Mouse (Mus musculus) embryonic facial prominence, embryonic 11.5 days (tissue): Measurements from ENCODE around the gene Sntb2. TPM values are rescaled to one million over a fixed set of nuclear protein-coding genes. Genes with fewer than 3 reads are reported as not detected.

ENCODE experiments used
- ATAC-seq: fragments of 200-750 bp; cut with Nextera tagmentation; replicated peaks from 2 replicates; pipeline ENCODE4 v1.8.0; 2017; ENCODE audit warnings: low read depth; ENCODE audit not compliant: insufficient number of reproducible peaks, low FRiP score, low TSS enrichment
- DNase-seq: peaks from one replicate; pipeline ENCODE4 v3.0.0-alpha.2; 2015; ENCODE audit warnings: low spot score
- H3K27ac ChIP-seq: fragments of 300-500 bp; sonication (generic); replicated peaks from 2 replicates; pipeline ENCODE4 v1.5.1; 2014; ENCODE audit warnings: mild to moderate bottlenecking, low read depth, low read length, control low read depth
- H3K27me3 ChIP-seq: fragments of 300-500 bp; sonication (generic); 2 replicates; pipeline ENCODE4 v1.6.1; 2014; ENCODE audit warnings: mild to moderate bottlenecking, low read length, moderate library complexity, mixed read lengths; ENCODE audit not compliant: control insufficient read depth, insufficient read depth
- H3K36me3 ChIP-seq: fragments of 300-500 bp; sonication (generic); replicated peaks from 2 replicates; pipeline ENCODE4 v1.6.1; 2014; ENCODE audit warnings: low read depth, mild to moderate bottlenecking, low read length, moderate library complexity, mixed read lengths; ENCODE audit not compliant: control insufficient read depth, insufficient read depth
- H3K4me1 ChIP-seq: fragments of 300-500 bp; sonication (generic); 2 replicates; pipeline ENCODE4 v1.6.1; 2014; ENCODE audit warnings: low read length, mixed read lengths; ENCODE audit not compliant: control insufficient read depth, insufficient read depth
- H3K4me2 ChIP-seq: fragments of 300-500 bp; sonication (generic); 2 replicates; pipeline ENCODE4 v1.6.1; 2014; ENCODE audit warnings: low read depth, mild to moderate bottlenecking, control low read depth, low read length, moderate library complexity
- H3K4me3 ChIP-seq: fragments of 300-500 bp; sonication (generic); 2 replicates; pipeline ENCODE4 v1.5.1; 2014; ENCODE audit warnings: low read depth, low read length, control low read depth
- H3K9ac ChIP-seq: fragments of 300-500 bp; sonication (generic); replicated peaks from 2 replicates; pipeline ENCODE4 v1.6.1; 2014; ENCODE audit warnings: mild to moderate bottlenecking, control low read depth, low read length
- H3K9me3 ChIP-seq: fragments of 300-500 bp; sonication (generic); replicated peaks from 2 replicates; pipeline ENCODE4 v1.6.1; 2016; ENCODE audit warnings: mild to moderate bottlenecking, low read length, inconsistent platforms, mixed read lengths; ENCODE audit not compliant: control insufficient read depth
- WGBS: fragments of 180-500 bp; shearing (Covaris S2); extraction: QIAGEN DNeasy Blood & Tissue Kit; methylation state at CpG from one replicate; pipeline ENCODE4 v1.1.7; 2014; 5-methylcytosine and 5-hydroxymethylcytosine counted together
- polyA plus RNA-seq: library from polyadenylated mRNA; unstranded; fragments of >200 nt; fragmentation: Nextera tagmentation; extraction: Ambion mirVana; gene quantifications from 2 replicates; pipeline ENCODE4 v1.2.1, GENCODE M21; 2014

The Sntb2 gene
- polyA plus RNA-seq, 1 experiment from 2014 or later, result 7.4 TPM

DNA sequence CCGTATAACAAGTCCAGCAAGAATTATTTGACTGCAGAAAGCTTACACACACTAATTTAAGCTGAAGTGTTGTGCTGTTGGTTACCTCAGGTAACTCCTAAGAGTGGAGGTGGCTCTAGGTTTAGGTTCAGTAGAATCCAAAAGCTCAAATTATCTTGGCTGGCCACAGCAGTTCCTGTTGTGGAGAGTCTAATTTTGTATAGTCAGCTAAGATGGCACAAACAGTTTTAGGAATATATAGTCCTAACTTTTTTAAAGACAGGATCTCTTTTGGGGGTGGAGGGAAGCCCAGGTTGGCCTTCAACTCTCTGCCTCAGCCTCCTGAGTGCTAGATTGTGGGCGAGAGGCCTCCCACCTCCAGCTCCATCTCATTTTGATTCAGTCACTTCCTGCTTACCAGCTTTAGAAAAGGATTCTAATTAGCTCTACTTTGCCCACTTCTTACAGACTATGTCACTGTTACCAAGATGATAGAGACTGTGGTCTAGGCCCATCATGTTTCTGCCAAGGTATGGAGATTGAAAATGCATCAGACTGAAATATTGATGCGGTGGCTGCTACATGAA lies 13.2 kb downstream of the Sntb2 start:
- Histone ChIP-seq H3K4me3 (no peak overlapping the region), H3K9me3 (no peaks in the 10 kb centered on the region), H3K36me3 (no peaks in the 10 kb centered on the region), H3K9ac (no peak overlapping the region), H3K4me1 (no peaks in the 10 kb centered on the region), H3K27ac (no peak overlapping the region), H3K27me3 (no peaks in the 10 kb centered on the region), H3K4me2 (no peak overlapping the region)
- no peak for ATAC-seq
- WGBS, result 92% methylated on average over 3 of the region's 3 CpGs
- DNase-seq, result no peak

DNA sequence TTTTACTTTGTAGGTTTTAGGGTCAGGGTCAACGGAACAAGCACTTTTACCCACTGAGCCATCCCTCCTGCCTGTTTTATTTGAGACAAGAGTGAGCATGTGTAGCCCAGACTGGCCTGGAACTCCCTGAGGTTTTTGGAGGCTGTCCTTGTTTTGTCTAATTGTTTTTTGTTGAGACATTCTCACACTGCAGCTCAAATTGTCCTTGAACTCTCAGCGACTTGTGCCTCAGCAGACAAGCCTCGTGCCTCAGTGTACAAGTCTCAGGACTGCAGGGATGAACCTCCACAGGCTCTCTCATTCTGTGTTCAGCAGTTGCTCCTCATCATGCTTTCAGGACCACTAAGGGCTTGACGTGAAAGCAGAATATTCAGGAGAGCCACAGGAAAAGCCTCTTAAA lies 16.2 kb downstream of the Sntb2 start:
- Histone ChIP-seq H3K9ac (no peak overlapping the region), H3K27me3 (no peaks in the 10 kb centered on the region), H3K9me3 (no peaks in the 10 kb centered on the region), H3K4me3 (no peak overlapping the region), H3K4me2 (no peak overlapping the region), H3K36me3 (no peaks in the 10 kb centered on the region), H3K27ac (no peak overlapping the region), H3K4me1 (no peaks in the 10 kb centered on the region)
- no peak for DNase-seq
- WGBS, result 75% methylated on average over 4 of the region's 4 CpGs
- no peak for ATAC-seq

DNA sequence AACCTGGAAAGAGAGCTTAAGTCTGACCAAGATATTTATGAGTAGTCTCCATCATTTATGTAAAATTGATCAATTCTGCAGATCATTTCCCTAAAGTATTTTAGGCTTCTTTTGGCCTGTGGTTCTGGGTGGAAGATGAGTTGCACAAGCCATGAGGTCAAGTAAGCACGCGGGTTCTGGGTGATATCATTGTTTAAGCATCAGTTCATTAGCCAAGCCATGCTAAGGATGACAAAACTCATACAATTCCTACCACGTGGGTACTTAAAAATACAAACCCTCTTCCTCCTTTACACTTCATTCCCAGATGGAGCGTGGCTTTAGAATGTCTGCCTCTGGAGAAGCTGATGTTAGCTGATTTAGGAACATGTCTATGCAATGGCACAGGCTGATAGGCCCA lies 18.0 kb downstream of the Sntb2 start:
- Histone ChIP-seq H3K4me2 (no peak overlapping the region), H3K36me3 (no peaks in the 10 kb centered on the region), H3K4me3 (no peak overlapping the region), H3K27me3 (no peaks in the 10 kb centered on the region), H3K27ac (no peak overlapping the region), H3K9ac (no peak overlapping the region), H3K9me3 (no peaks in the 10 kb centered on the region), H3K4me1 (no peaks in the 10 kb centered on the region)
- no peak for ATAC-seq
- DNase-seq, result no peak
- WGBS, result 74% methylated on average over 4 of the region's 4 CpGs

DNA sequence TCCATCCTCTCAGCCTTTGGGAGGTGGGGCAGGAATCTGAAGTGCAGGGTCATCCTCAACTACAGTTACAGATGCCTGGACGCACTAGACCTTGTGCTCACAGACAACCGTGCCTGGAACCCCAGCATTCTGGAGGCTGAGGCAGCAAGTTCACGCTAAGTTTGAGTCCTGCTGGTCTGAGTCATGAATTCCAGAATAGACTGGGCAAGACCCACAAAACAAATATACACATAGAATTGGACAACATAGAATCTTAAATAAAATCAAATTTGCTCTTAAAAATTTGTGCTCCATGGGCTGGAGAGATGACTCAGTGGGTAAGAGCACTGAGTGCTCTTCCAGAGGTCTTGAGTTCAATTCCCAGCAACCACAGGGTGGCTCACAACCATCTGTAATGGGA lies 21.5 kb downstream of the Sntb2 start:
- Histone ChIP-seq H3K27ac (no peak overlapping the region), H3K36me3 (no peaks in the 10 kb centered on the region), H3K4me2 (no peak overlapping the region), H3K9me3 (no peaks in the 10 kb centered on the region), H3K4me3 (no peak overlapping the region), H3K9ac (no peak overlapping the region), H3K27me3 (no peaks in the 10 kb centered on the region), H3K4me1 (no peaks in the 10 kb centered on the region)
- 91% methylated on average over 3 of the region's 3 CpGs for WGBS
- DNase-seq, result no peak
- no peak for ATAC-seq

DNA sequence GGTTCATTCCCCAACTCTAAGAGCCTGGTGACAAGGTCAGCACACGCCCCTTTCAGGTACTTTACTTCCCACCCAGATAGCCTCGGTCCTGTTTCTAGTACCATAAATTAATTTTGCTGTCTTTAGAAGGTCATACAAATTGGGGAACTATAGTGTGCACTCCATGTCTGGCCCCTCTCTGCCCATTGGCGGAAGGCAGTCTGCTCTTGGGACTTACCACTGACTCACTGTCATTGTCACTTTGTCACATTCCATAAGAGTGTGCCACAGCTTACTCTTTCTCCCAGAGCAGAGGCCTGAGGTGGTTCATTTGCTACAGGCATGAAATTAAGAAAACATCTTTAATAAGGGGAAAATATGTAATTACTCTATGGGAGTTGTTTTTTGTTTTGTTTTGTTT lies 22.7 kb downstream of the Sntb2 start:
- Histone ChIP-seq H3K27me3 (no peaks in the 10 kb centered on the region), H3K4me2 (no peak overlapping the region), H3K9me3 (no peaks in the 10 kb centered on the region), H3K36me3 (no peaks in the 10 kb centered on the region), H3K4me3 (no peak overlapping the region), H3K9ac (no peak overlapping the region), H3K4me1 (no peaks in the 10 kb centered on the region), H3K27ac (no peak overlapping the region)
- DNase-seq (no peak), ATAC-seq (no peak)
- 93% methylated on average over 3 of the region's 3 CpGs for WGBS

DNA sequence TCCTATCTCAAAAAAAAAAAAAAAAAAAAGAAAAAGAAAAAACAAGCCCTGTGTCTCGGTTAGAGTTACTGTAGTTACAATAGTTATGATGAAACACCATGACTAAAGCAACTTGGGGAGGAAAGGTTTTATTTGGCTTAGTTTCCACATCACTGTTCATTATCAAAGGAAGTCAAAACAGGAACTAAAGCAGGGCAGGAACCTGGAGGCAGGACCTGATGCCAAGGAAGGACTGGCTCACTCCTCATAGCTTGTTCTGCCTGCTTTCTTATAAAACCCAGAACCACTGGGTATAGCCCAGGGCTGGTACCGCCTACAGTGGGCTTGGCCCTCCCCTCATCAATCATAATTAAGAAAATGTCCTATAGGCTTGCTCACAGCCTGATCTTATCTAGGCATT lies 24.1 kb downstream of the Sntb2 start:
- ATAC-seq, result no peak
- Histone ChIP-seq H3K9ac (no peak overlapping the region), H3K4me3 (no peak overlapping the region), H3K4me1 (no peaks in the 10 kb centered on the region), H3K4me2 (no peak overlapping the region), H3K36me3 (no peaks in the 10 kb centered on the region), H3K27ac (no peak overlapping the region), H3K27me3 (no peaks in the 10 kb centered on the region), H3K9me3 (no peaks in the 10 kb centered on the region)
- DNase-seq, result no peak
- WGBS, result 93% methylated on average over 2 of the region's 2 CpGs

DNA sequence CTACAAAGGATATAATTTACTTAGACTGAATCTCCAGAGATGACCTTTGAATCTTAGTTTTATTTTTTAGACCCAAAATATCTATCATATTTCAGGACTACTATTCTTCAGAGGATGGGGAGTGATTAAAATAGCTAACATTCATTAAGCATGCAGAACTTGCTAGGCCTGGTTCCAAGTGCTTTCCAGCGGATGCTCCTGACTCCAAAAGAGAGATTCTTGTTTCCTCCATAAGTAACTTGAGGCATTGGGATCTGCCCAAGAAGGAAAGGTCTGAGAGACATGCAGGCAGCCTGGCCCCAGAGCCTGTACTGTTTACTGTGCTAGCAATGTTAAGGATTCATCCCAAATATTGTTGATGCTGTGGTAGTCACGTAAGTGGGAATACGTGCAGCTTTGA lies 26.8 kb downstream of the Sntb2 start:
- no peak overlapping the region for H3K4me3 ChIP-seq
- DNase-seq, result no peak
- no peaks in the 10 kb centered on the region for H3K4me1 ChIP-seq
- no peak for ATAC-seq
- 87% methylated on average over 3 of the region's 3 CpGs for WGBS
- no peaks in the 10 kb centered on the region for H3K27me3 ChIP-seq
- no peaks in the 10 kb centered on the region for H3K36me3 ChIP-seq
- H3K9ac ChIP-seq, result no peak overlapping the region
- no peak overlapping the region for H3K4me2 ChIP-seq
- H3K9me3 ChIP-seq, result no peaks in the 10 kb centered on the region
- H3K27ac ChIP-seq, result no peak overlapping the region

DNA sequence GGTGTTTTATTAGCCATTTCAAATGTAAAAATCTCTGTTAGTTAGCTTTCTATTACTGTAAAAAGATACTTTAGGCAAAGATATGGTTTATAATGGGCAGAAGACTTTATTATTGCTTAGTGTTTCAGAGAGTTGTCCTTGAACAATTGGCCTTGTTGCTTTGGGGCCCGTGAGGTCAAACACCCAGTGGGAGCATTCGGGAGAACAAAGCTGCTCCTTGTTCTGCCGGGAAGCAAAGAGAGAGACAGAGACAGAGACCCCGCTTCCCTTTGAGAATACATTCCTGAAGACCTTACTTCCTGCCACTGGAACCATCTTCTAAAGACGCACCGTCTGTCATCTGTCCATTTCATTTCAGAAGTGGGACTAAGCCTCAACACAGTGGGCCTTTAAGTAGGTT lies 27.8 kb downstream of the Sntb2 start:
- no peak overlapping the region for H3K27ac ChIP-seq
- ATAC-seq (no peak), DNase-seq (peak; percentile 6)
- no peaks in the 10 kb centered on the region for H3K9me3 ChIP-seq
- H3K36me3 ChIP-seq, result no peaks in the 10 kb centered on the region
- no peaks in the 10 kb centered on the region for H3K27me3 ChIP-seq
- WGBS, result 21% methylated on average over 6 of the region's 6 CpGs
- no peak overlapping the region for H3K4me2 ChIP-seq
- H3K9ac ChIP-seq, result no peak overlapping the region
- H3K4me1 ChIP-seq, result no peaks in the 10 kb centered on the region
- no peak overlapping the region for H3K4me3 ChIP-seq
